Comparison of ENCODE assay signal across 9 mouse cellular contexts in genomic region chr1:75214886-75215285, GRCm38 (mm10). TPM values are rescaled to one million over a fixed set of nuclear protein-coding genes. Genes with fewer than 3 reads are reported as not detected.
A peak's percentile ranks its signal among the peaks of the same experiment; 100 is the strongest.
DNase-seq lines count a peak whose midpoint lies in the region; ATAC-seq lines count a peak whose summit lies in the region.
"Had no signal": no experiment of that assay in that cellular context is flagged by ENCODE, and none has a peak within 500 bp of the region (broad histone marks: within the 10 kb centered on the region; RNA-seq: fewer than 3 reads in every experiment).

No protein-coding gene starts in this region.

- H3K27me3 ChIP-seq in lung, embryonic 16.5 days (ENCODE audit: control insufficient read depth, insufficient read depth, low read depth, low read length) = peaks cover 22% of the 10 kb centered on the region

- peaks cover 25% of the 10 kb centered on the region for H3K4me1 ChIP-seq in lung, embryonic 16.5 days (replicated peaks; ENCODE audit: control insufficient read depth, insufficient read depth, low read length)

- 51% methylated on average over 5 of the region's 5 CpGs for WGBS in lung, embryonic 16.5 days

- no peak for ATAC-seq in lung, embryonic 16.5 days (ENCODE audit: low read depth)
- no peak for ATAC-seq in megakaryocyte-erythroid progenitor cell, adult 5-6 weeks (replicated peaks; ENCODE audit: low FRiP score, low TSS enrichment, poor library complexity, severe bottlenecking)

- DNase-seq in lung, postnatal 14 days = no peak
- peak; percentile 66 to 83 for DNase-seq in heart, adult 9 months (ENCODE audit: low spot score in 2 of 2)
- peak; percentile 87 for DNase-seq in kidney, postnatal 36 days
- peak; percentile 44 for DNase-seq in right cerebral cortex, postnatal 14 days
- DNase-seq in yolk sac, embryonic 10.5 days (ENCODE audit: low spot score) = no peak
- DNase-seq in retina, postnatal 1 day = no peak

- H3K9ac ChIP-seq in lung, embryonic 16.5 days (ENCODE audit: low read length) = no peak overlapping the region
- H3K9ac ChIP-seq: limb, embryonic 15.5 days had no signal

- no peak overlapping the region for H3K4me3 ChIP-seq in lung, embryonic 16.5 days (ENCODE audit: low read length)
- H3K4me3 ChIP-seq: limb, embryonic 15.5 days had no signal

- peak overlapping the region; percentile 70; the same call in 1 of the 2 replicates for H3K27ac ChIP-seq in lung, embryonic 16.5 days (ENCODE audit: low read length)
- H3K27ac ChIP-seq: limb, embryonic 15.5 days had no signal

- H3K36me3 ChIP-seq in lung, embryonic 16.5 days (ENCODE audit: control insufficient read depth, insufficient read depth, low read length) = peaks cover 13% of the 10 kb centered on the region

- no peak overlapping the region for H3K4me2 ChIP-seq in lung, embryonic 16.5 days (ENCODE audit: low read depth, low read length)
- H3K4me2 ChIP-seq: limb, embryonic 15.5 days had no signal

- H3K9me3 ChIP-seq in lung, embryonic 16.5 days (ENCODE audit: control insufficient read depth, low read length) = no peaks in the 10 kb centered on the region
- H3K9me3 ChIP-seq: limb, embryonic 15.5 days had no signal

RNA-seq across cellular contexts. Expression of gene Stk16, which starts 4.2 kb away (rescaled TPM):
- 122 and 127 TPM in 2 replicates for polyA plus RNA-seq in lung, embryonic 16.5 days (2015; fragmentation: Nextera tagmentation; extraction: Ambion mirVana)
- 117 and 193 TPM in 2 replicates for total RNA-seq in megakaryocyte-erythroid progenitor cell, adult 5-6 weeks (2014; fragmentation: Nextera tagmentation)
- total RNA-seq in megakaryocyte-erythroid progenitor cell, adult 5-6 weeks (2017) = 88.3 and 103 TPM in 2 replicates

RNA-seq across cellular contexts. Expression of gene Glb1l, which starts 4.3 kb away (rescaled TPM):
- polyA plus RNA-seq in lung, embryonic 16.5 days (2015; fragmentation: Nextera tagmentation; extraction: Ambion mirVana) = 19.6 and 21.6 TPM in 2 replicates
- total RNA-seq in megakaryocyte-erythroid progenitor cell, adult 5-6 weeks (2014; fragmentation: Nextera tagmentation) = 20.0 and 24.2 TPM in 2 replicates
- total RNA-seq in megakaryocyte-erythroid progenitor cell, adult 5-6 weeks (2017) = 5.4 and 18.3 TPM in 2 replicates

RNA-seq across cellular contexts. Expression of gene Tuba4a, which starts 4.8 kb away (rescaled TPM):
- polyA plus RNA-seq in lung, embryonic 16.5 days (2015; fragmentation: Nextera tagmentation; extraction: Ambion mirVana) = 51.5 and 58.8 TPM in 2 replicates
- total RNA-seq in megakaryocyte-erythroid progenitor cell, adult 5-6 weeks (2014; fragmentation: Nextera tagmentation) = 232 and 276 TPM in 2 replicates
- 137 and 146 TPM in 2 replicates for total RNA-seq in megakaryocyte-erythroid progenitor cell, adult 5-6 weeks (2017)

RNA-seq across cellular contexts. Expression of gene A630095N17Rik, which starts 17.0 kb away (rescaled TPM):
- polyA plus RNA-seq in lung, embryonic 16.5 days (2015; fragmentation: Nextera tagmentation; extraction: Ambion mirVana) = not detected in 2 replicates
- not detected in 2 replicates for total RNA-seq in megakaryocyte-erythroid progenitor cell, adult 5-6 weeks (2014; fragmentation: Nextera tagmentation)
- total RNA-seq in megakaryocyte-erythroid progenitor cell, adult 5-6 weeks (2017) = not detected in 2 replicates
- polyA plus RNA-seq: limb, embryonic 15.5 days had no signal

RNA-seq across cellular contexts. Expression of gene Dnajb2, which starts 21.3 kb away (rescaled TPM):
- 27.6 and 32.7 TPM in 2 replicates for polyA plus RNA-seq in lung, embryonic 16.5 days (2015; fragmentation: Nextera tagmentation; extraction: Ambion mirVana)
- 15.2 and 18.3 TPM in 2 replicates for total RNA-seq in megakaryocyte-erythroid progenitor cell, adult 5-6 weeks (2014; fragmentation: Nextera tagmentation)
- total RNA-seq in megakaryocyte-erythroid progenitor cell, adult 5-6 weeks (2017) = 14.2 and 21.7 TPM in 2 replicates

Comparison
In these comparisons a context has a peak if more than half of its experiments do, and no peak if none do; other contexts are left out.
1. DNase-seq: peak in heart, adult 9 months (2 of 2), kidney, postnatal 36 days (2 of 2) and right cerebral cortex, postnatal 14 days (single experiment); none in lung, postnatal 14 days (single experiment), yolk sac, embryonic 10.5 days (single experiment) and retina, postnatal 1 day (single experiment).